Mouse (Mus musculus) naive thymus-derived CD4-positive, alpha-beta T cell, adult 5 months (primary cell): Measurements from ENCODE around the gene Pacs1. TPM values are rescaled to one million over a fixed set of nuclear protein-coding genes. Genes with fewer than 3 reads are reported as not detected.

ENCODE experiments used
- polyA plus RNA-seq: library from polyadenylated mRNA; unstranded; fragments of 100-300 nt; shearing (Covaris generic); gene quantifications from one replicate; pipeline ENCODE4 v1.2.1, GENCODE M21; 2017

Gene Pacs1
- polyA plus RNA-seq: 141 TPM

DNA sequence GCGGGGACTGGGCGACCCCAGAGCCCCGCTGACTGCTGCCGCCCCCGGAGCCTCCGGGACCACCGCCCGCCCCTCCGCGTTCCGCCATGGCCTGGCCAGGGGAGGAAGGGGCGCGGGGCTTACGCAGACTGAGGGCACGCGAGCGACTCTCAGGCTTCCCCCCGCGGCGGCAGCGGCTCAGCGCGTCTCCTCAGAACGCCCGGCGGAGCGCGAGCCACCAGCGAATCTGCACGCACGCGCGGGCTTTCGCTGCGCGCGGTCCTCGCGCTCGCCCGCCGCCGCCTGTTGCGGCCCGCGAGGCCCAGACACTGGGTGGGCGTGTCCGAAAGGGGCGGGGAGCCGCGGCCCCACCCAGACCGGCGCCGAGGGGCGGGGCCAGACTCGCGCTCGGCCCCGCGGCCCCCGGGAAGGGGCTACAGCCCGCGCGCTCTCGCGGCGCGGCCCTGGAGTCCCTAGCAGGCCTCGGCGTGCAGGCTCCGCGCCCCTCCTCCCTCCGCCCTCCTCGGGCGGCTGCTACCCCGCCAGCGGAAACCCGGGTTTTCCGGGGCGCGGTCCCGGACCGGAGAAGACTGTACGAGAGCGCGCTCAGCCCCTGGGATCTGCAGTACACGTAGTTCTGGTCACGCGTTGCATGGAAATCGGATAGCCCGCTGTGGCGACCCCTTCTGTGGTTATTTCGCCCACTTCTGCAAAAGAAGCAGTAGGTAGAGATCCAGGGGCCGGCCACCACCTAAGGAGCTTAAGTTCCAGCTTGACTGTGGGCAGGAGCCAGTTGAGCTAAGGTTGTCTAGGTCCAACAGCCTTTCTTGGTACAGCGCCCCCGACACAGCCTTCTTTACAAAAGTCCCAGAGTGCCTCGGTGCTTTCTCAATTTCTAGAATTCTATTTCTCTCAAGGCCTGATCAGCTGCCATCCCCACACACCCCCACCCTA, at the start of gene Pacs1:
Gene Pacs1 (minus strand): TSS at position 319 of the 933 bp plus-strand sequence.

DNA sequence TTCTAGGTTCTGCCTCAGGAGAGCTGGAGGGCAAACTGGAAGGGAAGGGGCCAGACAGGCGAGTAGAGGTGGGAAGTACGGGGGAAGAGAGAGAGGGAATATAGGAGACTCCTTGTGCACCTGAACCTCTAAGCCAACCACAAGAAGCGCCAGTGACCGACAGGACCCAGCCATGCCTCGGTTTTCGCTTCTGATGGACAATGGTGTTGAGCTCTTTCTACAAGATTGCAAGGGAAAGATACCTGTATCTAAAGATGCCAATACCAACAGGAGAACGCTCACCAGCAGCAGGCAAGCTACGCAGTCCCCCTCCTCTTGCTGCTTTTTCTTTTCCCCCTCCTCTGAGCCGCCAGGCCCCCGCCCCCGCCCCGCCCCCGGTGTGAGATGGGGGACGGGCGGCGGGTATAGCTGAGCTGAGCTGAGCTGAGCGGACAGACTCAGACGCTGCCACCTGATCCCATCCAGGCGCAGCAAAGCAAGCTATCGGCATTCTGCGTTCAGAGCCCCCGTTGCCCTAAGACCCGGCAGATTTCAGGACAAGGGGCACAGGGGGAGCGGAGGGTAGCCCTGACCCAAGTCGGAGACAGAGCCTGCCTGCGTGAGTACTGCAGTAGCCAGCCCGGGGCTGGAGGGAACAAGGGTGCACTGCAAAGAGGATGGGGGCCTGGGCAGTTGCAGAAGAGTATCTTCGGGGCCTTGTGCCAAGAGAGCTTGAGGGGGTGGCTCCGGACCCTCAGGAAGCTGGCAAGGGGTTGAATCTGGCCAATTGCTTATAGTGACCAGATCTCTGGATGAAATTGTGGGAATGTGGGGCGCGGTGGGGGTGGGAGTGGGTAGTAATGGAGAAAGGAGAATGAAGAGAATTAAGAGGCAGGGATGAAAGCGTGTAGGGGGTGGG, 25.2 kb upstream of the Pacs1 start, which contains the start of gene Gal3st3:
Gene Gal3st3 (plus strand): TSS at position 429 of the 898 bp plus-strand sequence.

DNA sequence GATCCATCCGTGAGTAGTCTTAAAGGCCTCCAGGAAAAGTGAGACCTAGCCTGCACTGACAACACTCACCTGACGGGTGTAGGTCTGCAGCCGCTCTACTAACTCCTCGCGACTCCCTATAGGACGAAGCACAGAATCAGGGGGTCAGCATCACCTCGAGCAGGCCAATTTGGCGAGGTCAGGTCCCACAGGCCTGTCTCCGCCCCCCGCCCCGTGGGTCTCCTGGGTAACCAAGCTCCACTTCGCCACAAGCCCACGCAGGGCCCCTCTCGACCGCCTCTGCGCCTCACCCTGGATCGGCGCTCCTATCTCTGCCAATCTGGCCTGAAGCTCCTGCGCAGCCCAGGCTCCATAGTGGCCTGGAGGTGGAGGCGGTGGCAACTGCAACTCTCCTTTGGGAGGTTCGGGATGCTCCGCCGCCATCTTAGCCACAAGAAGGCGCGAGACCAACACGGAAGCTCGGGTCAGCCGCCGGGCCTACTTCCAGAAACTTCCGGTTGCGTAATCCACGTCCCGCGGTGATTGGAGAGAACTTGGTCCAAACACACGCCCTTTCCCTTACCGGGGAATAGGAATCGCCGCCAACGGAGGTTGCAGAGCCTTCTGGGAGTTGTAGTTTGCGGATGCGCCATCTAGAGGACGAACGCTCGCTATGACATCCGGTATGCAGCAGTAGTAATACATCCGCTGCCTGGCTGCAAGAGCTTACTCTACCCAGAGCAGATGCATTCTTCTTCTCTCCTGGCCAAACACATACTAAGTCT, 22.2 kb upstream of the Pacs1 start, which contains the start of gene Sf3b2:
Gene Sf3b2 (minus strand): TSS at position 484 of the 764 bp plus-strand sequence.

DNA sequence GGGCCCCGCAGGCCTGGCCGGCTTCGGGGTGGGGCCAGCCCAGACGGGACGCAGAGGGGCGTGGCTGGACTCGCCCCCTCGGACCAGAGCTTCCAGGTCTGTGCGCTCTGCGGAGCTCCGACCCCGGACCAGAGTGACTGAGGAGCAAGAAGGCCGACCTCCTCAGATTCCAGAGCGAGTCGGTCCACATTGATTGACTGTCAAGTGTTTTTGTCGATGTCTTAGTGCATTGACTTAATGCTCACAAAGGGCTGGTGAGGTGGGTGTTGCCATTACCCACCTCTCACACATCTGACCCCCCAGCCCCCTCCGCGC, 154.6 kb downstream of the Pacs1 start, which contains the start of gene Klc2:
Gene Klc2 (minus strand): TSS at position 177 of the 315 bp plus-strand sequence.

DNA sequence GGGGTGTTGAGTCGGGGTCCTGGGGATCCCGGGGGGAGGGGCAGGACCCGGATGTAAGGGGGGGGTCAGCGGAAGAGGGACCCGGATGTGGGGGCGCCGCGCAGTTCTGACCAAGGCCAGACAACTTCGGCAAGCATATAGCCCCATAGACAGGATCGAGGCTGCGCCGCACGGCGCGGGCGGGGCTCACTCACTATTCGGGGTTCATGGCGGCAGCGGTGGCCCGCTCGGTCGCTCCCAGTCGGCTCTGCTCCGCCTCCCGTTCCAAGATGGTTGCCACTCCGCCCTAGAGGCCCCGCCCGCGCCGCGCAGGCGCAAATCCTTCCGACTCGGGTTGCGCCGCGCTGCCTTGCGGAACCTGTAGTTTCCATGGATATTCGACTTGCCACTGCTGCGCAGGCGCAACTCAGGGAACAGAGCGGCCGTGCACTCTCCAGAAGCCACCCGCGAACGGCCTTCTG, 166.2 kb downstream of the Pacs1 start, which contains the start of gene Rab1b:
Gene Rab1b (minus strand): TSS at position 342 of the 461 bp plus-strand sequence.

DNA sequence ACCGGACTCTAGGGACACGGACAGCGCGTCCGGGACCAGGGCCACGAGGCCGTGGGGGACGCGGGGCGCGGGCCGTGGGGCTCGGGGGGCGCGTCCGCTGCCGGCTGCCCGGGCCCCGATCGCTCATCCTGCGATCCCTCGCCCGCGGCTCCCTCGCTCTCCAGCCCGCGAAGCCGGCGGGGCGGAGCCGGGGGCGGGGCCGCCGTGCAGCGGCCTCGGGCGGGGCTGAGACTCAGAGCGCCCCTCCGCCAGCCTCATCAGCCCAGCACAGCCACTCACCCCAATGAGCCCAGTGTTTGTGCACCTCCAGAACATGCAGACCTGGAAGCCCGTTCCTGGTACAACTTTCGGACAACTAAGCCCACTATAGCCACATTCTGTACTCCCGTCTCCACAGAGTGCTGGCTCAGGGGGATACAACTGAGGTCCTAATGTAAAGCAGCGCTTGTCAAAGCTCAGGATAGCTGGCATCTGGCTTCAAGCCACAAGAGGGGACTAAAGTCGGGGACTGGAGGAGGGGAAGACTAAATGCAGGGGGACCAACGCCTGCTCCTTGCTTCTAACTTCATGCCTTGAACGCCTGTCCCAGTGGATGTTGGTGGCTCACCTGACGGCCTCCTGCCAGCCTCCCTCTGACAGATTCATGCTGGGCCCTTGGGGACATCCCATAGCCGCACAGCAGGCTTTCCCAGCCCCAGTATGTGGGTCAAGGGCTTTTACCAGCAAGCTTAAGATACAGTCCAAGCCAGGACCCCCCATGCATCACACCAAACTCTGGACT, 174.4 kb downstream of the Pacs1 start, which contains the start of gene Cnih2:
Gene Cnih2 (minus strand): TSS at position 159 of the 781 bp plus-strand sequence.

DNA sequence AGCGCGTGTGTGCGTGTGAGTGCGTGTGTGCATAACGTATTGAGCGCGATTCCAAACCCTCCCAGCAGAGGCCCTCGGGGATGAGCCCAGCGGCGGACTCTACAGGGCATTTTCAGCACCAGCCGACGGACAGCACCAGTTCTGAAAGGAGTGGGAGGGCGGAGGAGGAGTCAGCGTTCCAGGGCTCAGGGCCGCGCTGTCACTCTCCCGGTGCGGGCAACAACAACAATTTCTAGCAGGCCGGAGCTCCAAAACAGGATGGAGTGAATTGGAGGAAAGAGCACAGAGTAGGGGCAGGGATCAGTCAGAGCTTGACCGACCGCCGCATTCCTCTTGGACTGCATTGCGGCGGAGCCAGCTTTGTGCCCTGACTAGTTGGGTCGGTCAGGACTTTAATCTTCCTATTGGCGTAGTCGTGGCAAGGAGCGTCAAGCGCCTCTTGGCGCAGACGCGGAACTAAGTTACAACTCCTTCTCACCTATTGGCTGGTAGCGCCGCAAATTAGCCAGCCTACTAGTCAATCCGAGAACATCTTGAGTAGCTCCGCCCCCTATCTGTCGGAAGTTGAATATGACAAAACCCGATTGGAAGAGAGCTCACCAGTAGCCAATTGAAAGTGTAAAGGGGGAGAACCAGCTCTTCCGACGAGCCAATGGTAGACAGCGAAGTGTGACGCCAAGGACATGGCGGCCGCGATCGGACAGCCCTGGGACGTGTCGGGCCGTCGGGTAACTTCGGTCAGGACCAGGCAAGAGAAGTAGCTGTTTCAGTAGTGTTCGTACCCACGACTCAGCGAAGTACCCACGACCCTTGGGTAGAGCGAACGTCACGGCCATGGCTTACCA, 184.8 kb downstream of the Pacs1 start, which contains the start of gene Yif1a:
Gene Yif1a (plus strand): TSS at position 655 of the 845 bp plus-strand sequence.

DNA sequence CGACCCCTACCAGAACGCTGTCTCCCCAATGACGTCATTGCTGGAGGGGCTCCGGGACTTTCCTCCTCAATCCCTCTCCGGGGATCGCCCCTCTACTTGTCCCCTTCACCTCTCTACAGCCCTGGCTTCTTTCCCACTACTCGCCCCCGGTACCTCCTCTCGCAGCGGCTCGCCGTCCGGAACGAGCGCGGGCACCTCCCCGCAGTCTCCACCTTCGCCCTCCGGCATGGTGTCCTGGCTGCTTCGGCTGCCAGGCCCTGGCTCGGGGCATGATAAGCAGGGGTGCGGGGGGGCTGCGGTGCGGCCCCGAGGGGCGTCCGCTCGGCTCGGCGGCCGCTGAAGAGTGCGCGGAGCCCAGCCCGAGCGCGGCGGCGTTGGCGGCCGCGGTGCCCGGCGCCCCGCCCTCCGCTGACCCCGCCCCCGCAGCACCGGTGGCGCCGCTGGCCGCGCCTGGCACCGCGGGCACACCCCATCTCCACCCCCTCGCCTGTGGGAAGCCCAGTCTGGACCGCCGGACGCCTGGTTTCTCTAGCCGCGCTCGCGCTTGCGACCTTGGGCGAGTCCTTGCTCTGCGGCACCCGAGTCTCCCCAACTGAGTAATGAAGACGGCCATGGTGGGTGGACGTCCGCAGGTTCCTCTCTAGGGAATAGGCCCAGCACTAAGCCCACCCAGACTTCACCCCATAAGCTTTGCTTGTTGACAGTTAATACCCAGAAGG, 187.6 kb downstream of the Pacs1 start, which contains the start of gene Tmem151a:
Gene Tmem151a (minus strand): TSS at position 387 of the 719 bp plus-strand sequence.

Other genes starting within 250 kb of the Pacs1 start
- 1.3 TPM for gene Slc29a2, start 249.3 kb downstream of the Pacs1 start, polyA plus RNA-seq
- 3.6 TPM for gene B4gat1, start 234.3 kb downstream of the Pacs1 start, polyA plus RNA-seq
- 1.8 TPM for gene AC124502.3, start 234.2 kb downstream of the Pacs1 start, polyA plus RNA-seq
- 82.7 TPM for gene Brms1, start 231.8 kb downstream of the Pacs1 start, polyA plus RNA-seq
- gene Rin1, start 222.6 kb downstream of the Pacs1 start, polyA plus RNA-seq: 0.70 TPM
- not detected for gene Cd248, start 205.0 kb downstream of the Pacs1 start, polyA plus RNA-seq
- gene Tmem151a, start 187.6 kb downstream of the Pacs1 start, polyA plus RNA-seq: not detected
- 34.0 TPM for gene Yif1a, start 184.6 kb downstream of the Pacs1 start, polyA plus RNA-seq
- gene Cnih2, start 174.6 kb downstream of the Pacs1 start, polyA plus RNA-seq: 0.52 TPM
- gene Rab1b, start 166.0 kb downstream of the Pacs1 start, polyA plus RNA-seq: 120 TPM
- 4.6 TPM for gene Klc2, start 154.6 kb downstream of the Pacs1 start, polyA plus RNA-seq
- 321 TPM for gene Sf3b2, start 22.3 kb upstream of the Pacs1 start, polyA plus RNA-seq
- gene Gal3st3, start 25.2 kb upstream of the Pacs1 start, polyA plus RNA-seq: not detected
- not detected for gene Catsper1, start 62.6 kb upstream of the Pacs1 start, polyA plus RNA-seq
- not detected for gene Cst6, start 76.5 kb upstream of the Pacs1 start, polyA plus RNA-seq
- gene Eif1ad, start 93.6 kb upstream of the Pacs1 start, polyA plus RNA-seq: 47.0 TPM
- 229 TPM for gene Banf1, start 94.0 kb upstream of the Pacs1 start, polyA plus RNA-seq
- 303 TPM for gene Sart1, start 115.6 kb upstream of the Pacs1 start, polyA plus RNA-seq
- gene Tsga10ip, start 129.4 kb upstream of the Pacs1 start, polyA plus RNA-seq: 2.2 TPM
- gene Drap1, start 151.9 kb upstream of the Pacs1 start, polyA plus RNA-seq: 195 TPM
- gene AI837181, start 152.0 kb upstream of the Pacs1 start, polyA plus RNA-seq: 35.8 TPM
- not detected for gene Fosl1, start 174.4 kb upstream of the Pacs1 start, polyA plus RNA-seq
- gene Ccdc85b, start 184.8 kb upstream of the Pacs1 start, polyA plus RNA-seq: 7.4 TPM
- 75.8 TPM for gene Fibp, start 187.5 kb upstream of the Pacs1 start, polyA plus RNA-seq
- 75.3 TPM for gene Ctsw, start 195.4 kb upstream of the Pacs1 start, polyA plus RNA-seq
- 0.81 TPM for gene Efemp2, start 200.8 kb upstream of the Pacs1 start, polyA plus RNA-seq
- gene Mus81, start 215.3 kb upstream of the Pacs1 start, polyA plus RNA-seq: 45.4 TPM
- gene Cfl1, start 217.3 kb upstream of the Pacs1 start, polyA plus RNA-seq: 2,727 TPM
- gene 1700020D05Rik, start 230.7 kb upstream of the Pacs1 start, polyA plus RNA-seq: not detected
- gene Snx32, start 237.4 kb upstream of the Pacs1 start, polyA plus RNA-seq: 3.7 TPM